Comparison of ENCODE assay signal across 16 mouse cellular contexts in genomic region chr5:28117251-28117880, GRCm38 (mm10). TPM values are rescaled to one million over a fixed set of nuclear protein-coding genes. Genes with fewer than 3 reads are reported as not detected.
A peak's percentile ranks its signal among the peaks of the same experiment; 100 is the strongest.
DNase-seq lines count a peak whose midpoint lies in the region; ATAC-seq and TF ChIP-seq lines count a peak whose summit lies in the region.
"Had no signal": no experiment of that assay in that cellular context is flagged by ENCODE, and none has a peak within 500 bp of the region (broad histone marks: within the 10 kb centered on the region; RNA-seq: fewer than 3 reads in every experiment).

No protein-coding gene starts in this region.

- WGBS in kidney, embryonic 14.5 days, result 7% methylated on average over 13 of the region's 13 CpGs
- 3% methylated on average over 13 of the region's 13 CpGs for WGBS in hindbrain, embryonic 10.5 days
- WGBS in limb, embryonic 10.5 days, result 3% methylated on average over 13 of the region's 13 CpGs
- WGBS in midbrain, postnatal 0 days, result 12% methylated on average over 13 of the region's 13 CpGs

- no peaks in the 10 kb centered on the region for H3K9me3 ChIP-seq in kidney, embryonic 14.5 days (ENCODE audit: control insufficient read depth, low read length)
- H3K9me3 ChIP-seq in hindbrain, embryonic 10.5 days, result no peaks in the 10 kb centered on the region
- H3K9me3 ChIP-seq in limb, embryonic 10.5 days (replicated peaks), result no peaks in the 10 kb centered on the region
- no peaks in the 10 kb centered on the region for H3K9me3 ChIP-seq in midbrain, postnatal 0 days (ENCODE audit: low read length)
- H3K9me3 ChIP-seq: limb, embryonic 13.5 days; stomach, embryonic 15.5 days had no signal

- H3K4me1 ChIP-seq in kidney, embryonic 14.5 days (ENCODE audit: control insufficient read depth, insufficient read depth, low read length), result no peaks in the 10 kb centered on the region
- peaks cover 37% of the 10 kb centered on the region for H3K4me1 ChIP-seq in hindbrain, embryonic 10.5 days (replicated peaks)
- H3K4me1 ChIP-seq in limb, embryonic 10.5 days, result peaks cover 15% of the 10 kb centered on the region
- no peaks in the 10 kb centered on the region for H3K4me1 ChIP-seq in midbrain, postnatal 0 days (ENCODE audit: insufficient read depth, low read length)
- H3K4me1 ChIP-seq: stomach, embryonic 15.5 days had no signal

- H3K4me2 ChIP-seq in kidney, embryonic 14.5 days (replicated peaks; ENCODE audit: low read depth, low read length), result peak overlapping the region; percentile 48; the same call in 1 of the 2 replicates
- H3K4me2 ChIP-seq in midbrain, postnatal 0 days (ENCODE audit: low read depth, low read length, poor library complexity, severe bottlenecking), result peak overlapping the region; percentile 59

- peaks cover 51% of the 10 kb centered on the region for H3K27me3 ChIP-seq in kidney, embryonic 14.5 days (ENCODE audit: control insufficient read depth, insufficient read depth, low read length)
- H3K27me3 ChIP-seq in hindbrain, embryonic 10.5 days (ENCODE audit: insufficient read depth, poor library complexity, severe bottlenecking), result peaks cover 84% of the 10 kb centered on the region
- H3K27me3 ChIP-seq in limb, embryonic 10.5 days (ENCODE audit: low read depth, poor library complexity, severe bottlenecking), result peaks cover 76% of the 10 kb centered on the region
- peaks cover 22% of the 10 kb centered on the region; the same call in 1 of the 2 replicates for H3K27me3 ChIP-seq in midbrain, postnatal 0 days (ENCODE audit: insufficient read depth, low read length)

- H3K4me3 ChIP-seq in kidney, embryonic 14.5 days (ENCODE audit: low read length), result no peak overlapping the region; the same call in 1 of the 2 replicates
- H3K4me3 ChIP-seq in hindbrain, embryonic 10.5 days, result peak overlapping the region; percentile 53
- H3K4me3 ChIP-seq in limb, embryonic 10.5 days, result peak overlapping the region; percentile 49
- H3K4me3 ChIP-seq in midbrain, postnatal 0 days (ENCODE audit: low read depth, low read length), result peak overlapping the region; percentile 35; the same call in 1 of the 2 replicates

- no peak overlapping the region for H3K9ac ChIP-seq in kidney, embryonic 14.5 days (ENCODE audit: low read depth, low read length)
- H3K9ac ChIP-seq in midbrain, postnatal 0 days (replicated peaks; ENCODE audit: low read length, poor library complexity, severe bottlenecking), result peak overlapping the region; percentile 54; the same call in 1 of the 2 replicates
- H3K9ac ChIP-seq: stomach, embryonic 15.5 days had no signal

- DNase-seq in kidney, postnatal 10 days, result no peak
- no peak for DNase-seq in hindbrain, embryonic 10.5 days (ENCODE audit: low spot score)
- DNase-seq in limb, embryonic 10.5 days (ENCODE audit: low spot score), result no peak
- DNase-seq in midbrain, postnatal 0 days (ENCODE audit: low spot score), result no peak
- DNase-seq in right cerebral cortex, postnatal 10 days (ENCODE audit: low spot score in 2 of 2), result no peak
- no peak for DNase-seq in left cerebral cortex, adult 18-20 months (ENCODE audit: low spot score in 2 of 2)
- DNase-seq: adrenal gland, postnatal 25 days; gastrocnemius, adult 2 months; thymus, postnatal 36 days had no signal

- no peak overlapping the region for H3K27ac ChIP-seq in kidney, embryonic 14.5 days (ENCODE audit: low read depth, low read length)
- peak overlapping the region; percentile 84 for H3K27ac ChIP-seq in hindbrain, embryonic 10.5 days
- H3K27ac ChIP-seq in limb, embryonic 10.5 days, result peak overlapping the region; percentile 38
- peak overlapping the region; percentile 65 for H3K27ac ChIP-seq in midbrain, postnatal 0 days (ENCODE audit: low read depth, low read length)
- H3K27ac ChIP-seq: gastrocnemius, adult 2 months; limb, embryonic 13.5 days; stomach, embryonic 15.5 days had no signal

- no peak for TF ChIP-seq CTCF in midbrain, postnatal 0 days (IDR thresholded peaks at IDR 0.05)

- no peak for ATAC-seq in kidney, embryonic 14.5 days (ENCODE audit: low FRiP score, low TSS enrichment)
- ATAC-seq in midbrain, postnatal 0 days (ENCODE audit: low FRiP score), result 0 out of 2 replicates have a peak, but pooled peaks have one; percentile 20

- no peaks in the 10 kb centered on the region for H3K36me3 ChIP-seq in kidney, embryonic 14.5 days (ENCODE audit: control insufficient read depth, insufficient read depth, low read length)
- no peaks in the 10 kb centered on the region for H3K36me3 ChIP-seq in hindbrain, embryonic 10.5 days
- H3K36me3 ChIP-seq in limb, embryonic 10.5 days, result no peaks in the 10 kb centered on the region
- no peaks in the 10 kb centered on the region for H3K36me3 ChIP-seq in midbrain, postnatal 0 days (ENCODE audit: insufficient read depth, low read length)
- H3K36me3 ChIP-seq: limb, embryonic 13.5 days; stomach, embryonic 15.5 days had no signal

RNA-seq across cellular contexts. Expression of gene Insig1, which starts 46.2 kb away (rescaled TPM):
- polyA plus RNA-seq in kidney, embryonic 14.5 days (2014; fragmentation: Nextera tagmentation; extraction: Ambion mirVana), result 40.9 and 68.4 TPM in 2 replicates
- polyA plus RNA-seq in hindbrain, embryonic 10.5 days (2016; fragmentation: Nextera tagmentation; extraction: Ambion mirVana), result 105 and 122 TPM in 2 replicates
- 78.8 and 91.0 TPM in 2 replicates for polyA plus RNA-seq in limb, embryonic 10.5 days (2016; fragmentation: Nextera tagmentation; extraction: Ambion mirVana)
- total RNA-seq in midbrain, postnatal 0 days (2014; rRNA removed), result 131 and 164 TPM in 2 replicates
- polyA plus RNA-seq in midbrain, postnatal 0 days (2015; fragmentation: Nextera tagmentation; extraction: Ambion mirVana), result 90.6 and 97.9 TPM in 2 replicates
- total RNA-seq in left cerebral cortex, adult 18-20 months (2021), result 100 to 1,000 TPM in 1 of 2 experiments, 10 to 100 TPM in 1; 80.7 to 104 TPM

RNA-seq across cellular contexts. Expression of gene En2, which starts 48.1 kb away (rescaled TPM):
- polyA plus RNA-seq in kidney, embryonic 14.5 days (2014; fragmentation: Nextera tagmentation; extraction: Ambion mirVana), result 0.10 and 0.27 TPM in 2 replicates
- 0.50 and 0.88 TPM in 2 replicates for polyA plus RNA-seq in hindbrain, embryonic 10.5 days (2016; fragmentation: Nextera tagmentation; extraction: Ambion mirVana)
- polyA plus RNA-seq in limb, embryonic 10.5 days (2016; fragmentation: Nextera tagmentation; extraction: Ambion mirVana), result not detected in 2 replicates
- total RNA-seq in midbrain, postnatal 0 days (2014; rRNA removed), result 49.5 and 62.0 TPM in 2 replicates
- 0.86 and 1.0 TPM in 2 replicates for polyA plus RNA-seq in midbrain, postnatal 0 days (2015; fragmentation: Nextera tagmentation; extraction: Ambion mirVana)
- under 1 TPM; 0.23 to 0.35 TPM for total RNA-seq in left cerebral cortex, adult 18-20 months (2021)
- total RNA-seq: CH12.LX; megakaryocyte progenitor cell, adult 5-6 weeks had no signal
- polyA plus RNA-seq: heart, postnatal 0 days; limb, embryonic 13.5 days; small intestine, adult 2 months; stomach, embryonic 15.5 days had no signal
